Mouse (Mus musculus): Measurements from ENCODE around the gene Cdc45. TPM values are rescaled to one million over a fixed set of nuclear protein-coding genes. Genes with fewer than 3 reads are reported as not detected.

Cdc45 gene
- polyA plus RNA-seq, 1 experiment from 2014 or later = 6.5 TPM

- H3K36me3 ChIP-seq (replicated peaks; ENCODE audit: control insufficient read depth, insufficient read depth) = peaks cover 65% of the 10 kb centered on the region
- no peaks in the 10 kb centered on the region for H3K27me3 ChIP-seq (ENCODE audit: control insufficient read depth, insufficient read depth, low read length)
- H3K4me3 ChIP-seq (replicated peaks; ENCODE audit: low read length) = no peak overlapping the region
- no peaks in the 10 kb centered on the region for H3K9me3 ChIP-seq (ENCODE audit: control insufficient read depth, low read length)
- H3K4me2 ChIP-seq (replicated peaks) = no peak overlapping the region
- H3K27ac ChIP-seq = no peak overlapping the region
- DNase-seq (ENCODE audit: low spot score) (no peak), ATAC-seq (ENCODE audit: low FRiP score) (no peak)
- WGBS = 77% methylated on average over 2 of the region's 2 CpGs
- H3K9ac ChIP-seq = no peak overlapping the region
- peaks cover 5% of the 10 kb centered on the region for H3K4me1 ChIP-seq (replicated peaks; ENCODE audit: control insufficient read depth, insufficient read depth, low read length)
These were observed 21.7 kb upstream of the Cdc45 start for GRCm38 (mm10) chr16:18833486-18833885.

GRCm38 (mm10) chr16:18829102-18829501, 17.3 kb upstream of the Cdc45 start:
- ATAC-seq (ENCODE audit: low FRiP score) (no peak), DNase-seq (ENCODE audit: low spot score) (no peak)
- H3K27ac ChIP-seq = no peak overlapping the region
- no peak overlapping the region for H3K4me3 ChIP-seq (replicated peaks; ENCODE audit: low read length)
- WGBS = 94% methylated on average over 6 of the region's 6 CpGs
- peaks cover 99% of the 10 kb centered on the region for H3K36me3 ChIP-seq (replicated peaks; ENCODE audit: control insufficient read depth, insufficient read depth)
- H3K9ac ChIP-seq = no peak overlapping the region
- H3K4me2 ChIP-seq (replicated peaks) = no peak overlapping the region
- no peaks in the 10 kb centered on the region for H3K4me1 ChIP-seq (replicated peaks; ENCODE audit: control insufficient read depth, insufficient read depth, low read length)
- no peaks in the 10 kb centered on the region for H3K27me3 ChIP-seq (ENCODE audit: control insufficient read depth, insufficient read depth, low read length)
- no peaks in the 10 kb centered on the region for H3K9me3 ChIP-seq (ENCODE audit: control insufficient read depth, low read length)

- Histone ChIP-seq H3K36me3 (replicated peaks; ENCODE audit: control insufficient read depth, insufficient read depth) (peaks cover 99% of the 10 kb centered on the region), H3K4me1 (replicated peaks; ENCODE audit: control insufficient read depth, insufficient read depth, low read length) (no peaks in the 10 kb centered on the region), H3K27me3 (ENCODE audit: control insufficient read depth, insufficient read depth, low read length) (no peaks in the 10 kb centered on the region), H3K27ac (no peak overlapping the region), H3K9ac (no peak overlapping the region), H3K4me2 (replicated peaks) (no peak overlapping the region), H3K9me3 (ENCODE audit: control insufficient read depth, low read length) (no peaks in the 10 kb centered on the region), H3K4me3 (replicated peaks; ENCODE audit: low read length) (no peak overlapping the region)
- 99% methylated on average over 3 of the region's 3 CpGs for WGBS
- ATAC-seq (ENCODE audit: low FRiP score) (no peak), DNase-seq (ENCODE audit: low spot score) (no peak)
These were observed 16.8 kb upstream of the Cdc45 start for GRCm38 (mm10) chr16:18828630-18829029.

DNA sequence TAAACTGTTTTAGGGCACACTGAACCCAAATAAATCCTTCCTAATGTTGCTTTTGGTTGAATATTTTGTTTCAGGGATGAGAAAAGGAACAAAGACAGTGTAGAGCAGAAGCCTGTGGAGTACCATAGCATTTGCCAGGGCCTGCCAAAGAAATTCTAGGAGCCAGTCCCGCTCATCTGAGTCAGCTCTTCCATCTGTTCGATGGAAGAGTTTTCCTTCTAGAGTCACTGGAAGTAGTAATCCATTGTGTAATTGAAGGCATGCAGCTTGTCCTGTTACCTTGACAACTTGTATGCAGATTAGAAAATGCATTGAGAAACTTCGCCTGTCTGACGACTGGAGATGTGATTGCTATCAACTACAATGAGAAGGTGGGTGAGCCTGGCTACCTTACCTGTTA, 11.1 kb upstream of the Cdc45 start:
- DNase-seq (ENCODE audit: low spot score) = no peak
- Histone ChIP-seq H3K27ac (no peak overlapping the region), H3K4me2 (replicated peaks) (no peak overlapping the region), H3K4me3 (replicated peaks; ENCODE audit: low read length) (no peak overlapping the region), H3K36me3 (replicated peaks; ENCODE audit: control insufficient read depth, insufficient read depth) (peaks cover 97% of the 10 kb centered on the region), H3K9ac (no peak overlapping the region), H3K4me1 (replicated peaks; ENCODE audit: control insufficient read depth, insufficient read depth, low read length) (no peaks in the 10 kb centered on the region), H3K27me3 (ENCODE audit: control insufficient read depth, insufficient read depth, low read length) (no peaks in the 10 kb centered on the region), H3K9me3 (ENCODE audit: control insufficient read depth, low read length) (no peaks in the 10 kb centered on the region)
- ATAC-seq (ENCODE audit: low FRiP score) = no peak
- WGBS = 58% methylated on average over 4 of the region's 4 CpGs

GRCm38 (mm10) chr16:18822356-18822755, 10.6 kb upstream of the Cdc45 start:
- no peak overlapping the region for H3K4me2 ChIP-seq (replicated peaks)
- no peak overlapping the region for H3K27ac ChIP-seq
- WGBS = 92% methylated on average over 1 of the region's 1 CpGs
- no peaks in the 10 kb centered on the region for H3K9me3 ChIP-seq (ENCODE audit: control insufficient read depth, low read length)
- ATAC-seq (ENCODE audit: low FRiP score) (no peak), DNase-seq (ENCODE audit: low spot score) (no peak)
- no peaks in the 10 kb centered on the region for H3K4me1 ChIP-seq (replicated peaks; ENCODE audit: control insufficient read depth, insufficient read depth, low read length)
- peaks cover 97% of the 10 kb centered on the region for H3K36me3 ChIP-seq (replicated peaks; ENCODE audit: control insufficient read depth, insufficient read depth)
- no peak overlapping the region for H3K4me3 ChIP-seq (replicated peaks; ENCODE audit: low read length)
- H3K27me3 ChIP-seq (ENCODE audit: control insufficient read depth, insufficient read depth, low read length) = no peaks in the 10 kb centered on the region
- no peak overlapping the region for H3K9ac ChIP-seq

GRCm38 (mm10) chr16:18812385-18812910, 661 bp upstream of the Cdc45 start:
- peak overlapping the region; percentile 69 for H3K4me2 ChIP-seq (replicated peaks)
- H3K4me1 ChIP-seq (replicated peaks; ENCODE audit: control insufficient read depth, insufficient read depth, low read length) = peaks cover 10% of the 10 kb centered on the region
- peak overlapping the region; percentile 56 for H3K4me3 ChIP-seq (replicated peaks; ENCODE audit: low read length)
- H3K27ac ChIP-seq = peak overlapping the region; percentile 46
- 2% methylated on average over 31 of the region's 31 CpGs for WGBS
- H3K27me3 ChIP-seq (ENCODE audit: control insufficient read depth, insufficient read depth, low read length) = no peaks in the 10 kb centered on the region
- H3K9me3 ChIP-seq (ENCODE audit: control insufficient read depth, low read length) = no peaks in the 10 kb centered on the region
- DNase-seq (ENCODE audit: low spot score) (peak; percentile 33), ATAC-seq (ENCODE audit: low FRiP score) (peak; percentile 69)
- peaks cover 28% of the 10 kb centered on the region for H3K36me3 ChIP-seq (replicated peaks; ENCODE audit: control insufficient read depth, insufficient read depth)
- H3K9ac ChIP-seq = peak overlapping the region; percentile 66

DNA sequence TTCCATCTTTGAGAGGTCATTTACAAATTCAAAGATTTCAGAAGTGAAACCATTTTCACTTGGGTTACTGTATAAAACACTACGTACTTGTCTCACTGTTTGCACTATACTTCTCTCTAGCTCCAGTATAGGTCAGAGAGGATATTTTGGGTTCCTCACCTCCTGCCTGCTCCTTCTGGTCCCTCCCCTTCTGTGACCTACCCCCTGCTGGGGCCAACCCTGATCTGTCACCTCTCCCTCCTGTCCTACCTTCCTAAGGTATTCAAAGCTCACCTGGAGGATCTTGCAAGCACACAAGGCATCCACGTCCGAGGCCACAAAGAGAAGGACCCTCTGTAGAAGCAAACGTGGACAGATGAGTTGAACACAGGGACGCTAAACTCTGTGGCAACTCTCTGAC, 755 bp downstream of the Cdc45 start:
- no peak for ATAC-seq (ENCODE audit: low FRiP score)
- Histone ChIP-seq H3K4me2 (replicated peaks) (peak overlapping the region; percentile 69), H3K9ac (peak overlapping the region; percentile 43), H3K36me3 (replicated peaks; ENCODE audit: control insufficient read depth, insufficient read depth) (peaks cover 19% of the 10 kb centered on the region), H3K9me3 (ENCODE audit: control insufficient read depth, low read length) (no peaks in the 10 kb centered on the region), H3K4me3 (replicated peaks; ENCODE audit: low read length) (peak overlapping the region; percentile 56), H3K27me3 (ENCODE audit: control insufficient read depth, insufficient read depth, low read length) (no peaks in the 10 kb centered on the region), H3K27ac (no peak overlapping the region), H3K4me1 (replicated peaks; ENCODE audit: control insufficient read depth, insufficient read depth, low read length) (peaks cover 10% of the 10 kb centered on the region)
- DNase-seq (ENCODE audit: low spot score) = no peak
- 8% methylated on average over 5 of the region's 5 CpGs for WGBS

DNA sequence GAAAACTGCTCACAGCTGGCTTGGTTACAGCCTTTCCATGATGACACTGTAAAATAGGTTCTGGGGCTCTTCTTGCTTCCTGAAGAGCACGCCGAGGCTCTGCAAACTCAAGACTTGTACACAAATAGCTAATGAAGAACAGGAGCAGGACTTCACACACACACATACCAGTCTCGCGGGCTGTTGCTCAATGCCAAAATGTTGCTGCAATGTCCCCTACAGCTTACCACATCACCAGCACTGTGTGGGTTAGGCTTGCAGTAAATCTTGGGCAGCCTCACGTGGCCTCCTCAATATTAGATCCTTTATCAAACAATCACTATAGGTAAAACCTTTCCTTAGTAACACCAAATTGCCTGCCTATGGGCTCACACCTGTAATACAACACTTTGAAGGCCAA, 2.8 kb downstream of the Cdc45 start:
- Histone ChIP-seq H3K36me3 (replicated peaks; ENCODE audit: control insufficient read depth, insufficient read depth) (peaks cover 5% of the 10 kb centered on the region; the same call in 1 of the 2 replicates), H3K4me2 (replicated peaks) (no peak overlapping the region), H3K9me3 (ENCODE audit: control insufficient read depth, low read length) (no peaks in the 10 kb centered on the region), H3K9ac (no peak overlapping the region), H3K27ac (no peak overlapping the region), H3K4me3 (replicated peaks; ENCODE audit: low read length) (no peak overlapping the region), H3K27me3 (ENCODE audit: control insufficient read depth, insufficient read depth, low read length) (no peaks in the 10 kb centered on the region), H3K4me1 (replicated peaks; ENCODE audit: control insufficient read depth, insufficient read depth, low read length) (peaks cover 10% of the 10 kb centered on the region)
- no peak for ATAC-seq (ENCODE audit: low FRiP score)
- no peak for DNase-seq (ENCODE audit: low spot score)
- 93% methylated on average over 5 of the region's 5 CpGs for WGBS

GRCm38 (mm10) chr16:18805746-18806145, 6.0 kb downstream of the Cdc45 start:
- no peak overlapping the region for H3K4me2 ChIP-seq (replicated peaks)
- no peaks in the 10 kb centered on the region for H3K9me3 ChIP-seq (ENCODE audit: control insufficient read depth, low read length)
- no peak overlapping the region for H3K9ac ChIP-seq
- DNase-seq (ENCODE audit: low spot score) (no peak), ATAC-seq (ENCODE audit: low FRiP score) (no peak)
- no peaks in the 10 kb centered on the region for H3K27me3 ChIP-seq (ENCODE audit: control insufficient read depth, insufficient read depth, low read length)
- H3K36me3 ChIP-seq (replicated peaks; ENCODE audit: control insufficient read depth, insufficient read depth) = peaks cover 9% of the 10 kb centered on the region; the same call in 1 of the 2 replicates
- H3K4me1 ChIP-seq (replicated peaks; ENCODE audit: control insufficient read depth, insufficient read depth, low read length) = no peaks in the 10 kb centered on the region
- no peak overlapping the region for H3K4me3 ChIP-seq (replicated peaks; ENCODE audit: low read length)
- 92% methylated on average over 2 of the region's 2 CpGs for WGBS
- H3K27ac ChIP-seq = no peak overlapping the region

GRCm38 (mm10) chr16:18798841-18799240, 12.9 kb downstream of the Cdc45 start:
- ATAC-seq (ENCODE audit: low FRiP score) (peak; percentile 64; the same call in 1 of the 2 replicates), DNase-seq (ENCODE audit: low spot score) (peak; percentile 63)
- Histone ChIP-seq H3K4me1 (replicated peaks; ENCODE audit: control insufficient read depth, insufficient read depth, low read length) (no peaks in the 10 kb centered on the region), H3K4me3 (replicated peaks; ENCODE audit: low read length) (no peak overlapping the region), H3K4me2 (replicated peaks) (no peak overlapping the region), H3K9ac (no peak overlapping the region), H3K36me3 (replicated peaks; ENCODE audit: control insufficient read depth, insufficient read depth) (0 out of 2 replicates have a peak, but pooled peaks cover 4% of the 10 kb centered on the region), H3K27me3 (ENCODE audit: control insufficient read depth, insufficient read depth, low read length) (no peaks in the 10 kb centered on the region), H3K9me3 (ENCODE audit: control insufficient read depth, low read length) (no peaks in the 10 kb centered on the region), H3K27ac (no peak overlapping the region)
- 51% methylated on average over 2 of the region's 2 CpGs for WGBS
